ENCODE assay signal across 19 mouse cellular contexts in the genomic region with DNA sequence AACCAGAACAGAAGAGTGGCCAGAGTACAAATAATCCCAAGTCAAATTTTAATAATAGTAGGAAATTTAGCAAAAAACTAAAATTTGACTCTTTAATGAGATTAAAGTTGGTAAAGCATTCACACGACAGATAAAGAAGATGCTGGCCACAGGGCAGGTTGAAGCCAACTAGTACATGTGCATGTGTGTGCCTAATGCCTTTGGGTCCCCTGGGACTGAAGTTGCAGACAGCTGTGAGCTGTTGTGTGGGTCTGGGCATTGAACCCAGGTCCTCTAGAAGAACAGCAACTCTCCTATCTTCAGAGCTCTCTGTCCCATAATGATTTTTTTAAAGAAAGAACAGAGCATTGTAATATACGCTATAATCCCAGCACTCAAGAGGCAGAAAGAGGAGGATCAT. TPM values are rescaled to one million over a fixed set of nuclear protein-coding genes. Genes with fewer than 3 reads are reported as not detected.
"Had no signal": no experiment of that assay in that cellular context is flagged by ENCODE, and none has a peak within 500 bp of the region (broad histone marks: within the 10 kb centered on the region; RNA-seq: fewer than 3 reads in every experiment).

No protein-coding gene starts in this region.

- H3K4me1 ChIP-seq: lung, embryonic 15.5 days; neural tube, embryonic 12.5 days; stomach, embryonic 15.5 days had no signal

- DNase-seq: lung, adult 2 months; lung, postnatal 14 days; lung, postnatal 36 days; right cerebral cortex, postnatal 14 days; thymus, adult 2 months; thymus, postnatal 25 days; thymus, postnatal 4 days had no signal

- ATAC-seq: lung, postnatal 0 days; midbrain, embryonic 13.5 days; midbrain, embryonic 15.5 days had no signal

- H3K27me3 ChIP-seq: lung, embryonic 15.5 days; megakaryocyte, embryonic 14.5 days; midbrain, embryonic 13.5 days; midbrain, embryonic 15.5 days; neural tube, embryonic 12.5 days; stomach, embryonic 15.5 days had no signal

- H3K27ac ChIP-seq: lung, embryonic 15.5 days; macrophage; midbrain, embryonic 13.5 days; midbrain, embryonic 15.5 days; neural tube, embryonic 12.5 days; stomach, embryonic 15.5 days; stomach, postnatal 0 days had no signal

- H3K9me3 ChIP-seq: lung, embryonic 15.5 days; megakaryocyte, embryonic 14.5 days; midbrain, embryonic 13.5 days; midbrain, embryonic 15.5 days; neural tube, embryonic 12.5 days; stomach, embryonic 15.5 days had no signal

- H3K4me2 ChIP-seq: lung, embryonic 15.5 days; midbrain, embryonic 11.5 days; midbrain, embryonic 13.5 days; midbrain, embryonic 15.5 days; neural tube, embryonic 12.5 days; stomach, embryonic 15.5 days had no signal

- H3K36me3 ChIP-seq: lung, embryonic 15.5 days; midbrain, embryonic 13.5 days; midbrain, embryonic 15.5 days; neural tube, embryonic 12.5 days; stomach, embryonic 15.5 days had no signal

- H3K4me3 ChIP-seq: lung, embryonic 15.5 days; megakaryocyte, embryonic 14.5 days; midbrain, embryonic 13.5 days; midbrain, embryonic 15.5 days; neural tube, embryonic 12.5 days; stomach, embryonic 15.5 days had no signal

- H3K9ac ChIP-seq: lung, embryonic 15.5 days; midbrain, embryonic 13.5 days; midbrain, embryonic 15.5 days; neural tube, embryonic 12.5 days; stomach, embryonic 15.5 days had no signal

RNA-seq across cellular contexts. Expression of gene Klrg1, which starts 8.6 kb away (rescaled TPM):
- total RNA-seq: megakaryocyte progenitor cell, adult 5-6 weeks; neutrophil, adult 5-6 weeks had no signal
- polyA plus RNA-seq: lung, embryonic 15.5 days; lung, postnatal 0 days; macrophage; stomach, embryonic 15.5 days had no signal
